13 mouse cellular contexts compared by ENCODE assay signal in the genomic region with DNA sequence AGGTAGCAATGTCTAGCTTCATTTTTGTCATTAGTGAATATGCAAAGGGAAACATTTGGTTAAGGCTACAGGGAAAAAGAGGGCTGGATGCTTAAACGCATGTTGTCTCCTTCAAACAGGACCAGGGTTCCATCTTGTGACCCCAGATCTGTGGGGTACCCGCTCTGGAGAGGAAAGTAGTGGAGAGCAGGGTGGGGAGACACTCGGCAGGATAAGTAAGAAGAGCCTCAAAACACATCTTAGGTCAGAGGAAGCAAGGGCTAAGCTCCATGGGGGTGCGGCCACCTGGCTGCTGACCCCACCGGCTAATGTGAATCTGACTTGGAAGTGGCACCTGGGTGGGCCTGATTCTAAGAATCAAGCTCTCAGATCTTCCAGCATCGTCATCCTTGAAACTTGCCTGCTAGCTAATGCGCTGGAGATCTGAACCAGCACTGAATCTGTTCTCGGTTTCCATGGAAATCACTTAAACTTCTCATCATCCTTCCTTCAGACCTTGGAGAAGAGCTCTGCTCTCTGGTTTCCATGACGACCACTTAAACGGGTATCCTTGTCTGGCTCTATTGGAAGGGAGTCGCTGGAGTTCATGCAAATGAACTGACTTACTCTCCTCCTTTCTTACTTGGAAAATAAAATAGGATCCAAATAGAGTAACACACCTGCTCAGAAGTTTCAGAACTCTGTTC. TPM values are rescaled to one million over a fixed set of nuclear protein-coding genes. Genes with fewer than 3 reads are reported as not detected.
DNase-seq lines count a peak whose midpoint lies in the region; ATAC-seq and TF ChIP-seq lines count a peak whose summit lies in the region.
"Had no signal": no experiment of that assay in that cellular context is flagged by ENCODE, and none has a peak within 500 bp of the region (broad histone marks: within the 10 kb centered on the region; RNA-seq: fewer than 3 reads in every experiment).

No protein-coding gene starts in this region.

- TF ChIP-seq CTCF in lung, embryonic 14.5 days (IDR thresholded peaks at IDR 0.05; ENCODE audit: low read depth): no peak
- TF ChIP-seq CTCF in hindbrain, postnatal 0 days (IDR thresholded peaks at IDR 0.05; ENCODE audit: low read depth): no peak

- H3K27me3 ChIP-seq in lung, embryonic 14.5 days (ENCODE audit: insufficient read depth, low read length): no peaks in the 10 kb centered on the region
- H3K27me3 ChIP-seq in hindbrain, postnatal 0 days (ENCODE audit: insufficient read depth, low read length): no peaks in the 10 kb centered on the region
- H3K27me3 ChIP-seq: limb, embryonic 15.5 days had no signal

- no peak overlapping the region for H3K9ac ChIP-seq in lung, embryonic 14.5 days
- no peak overlapping the region for H3K9ac ChIP-seq in hindbrain, postnatal 0 days (replicated peaks; ENCODE audit: low read length)
- H3K9ac ChIP-seq: limb, embryonic 15.5 days had no signal

- DNase-seq in lung, embryonic 14.5 days: peak; percentile 14
- DNase-seq in lung, postnatal 14 days: no peak
- DNase-seq in embryo, embryonic 11 days: peak; percentile 42
- DNase-seq in hindbrain, postnatal 0 days (ENCODE audit: low spot score): peak; percentile 85
- peak; percentile 67 to 89 for DNase-seq in right cerebral cortex, postnatal 10 days (ENCODE audit: low spot score in 2 of 2)
- DNase-seq in gastrocnemius, adult 18-20 months (ENCODE audit: low spot score): no peak
- DNase-seq: heart, postnatal 4 days; thymus, adult 2 months had no signal

- no peak overlapping the region for H3K27ac ChIP-seq in lung, embryonic 14.5 days (ENCODE audit: low read depth)
- peak overlapping the region; percentile 68 for H3K27ac ChIP-seq in hindbrain, postnatal 0 days
- H3K27ac ChIP-seq: limb, embryonic 15.5 days had no signal

- H3K4me2 ChIP-seq in lung, embryonic 14.5 days: no peak overlapping the region
- no peak overlapping the region for H3K4me2 ChIP-seq in hindbrain, postnatal 0 days (ENCODE audit: low read depth, low read length)
- H3K4me2 ChIP-seq: limb, embryonic 15.5 days had no signal

- WGBS in lung, embryonic 14.5 days: 48% methylated on average over 11 of the region's 11 CpGs
- WGBS in hindbrain, postnatal 0 days: 29% methylated on average over 11 of the region's 11 CpGs

- no peaks in the 10 kb centered on the region for H3K4me1 ChIP-seq in lung, embryonic 14.5 days (ENCODE audit: insufficient read depth)
- peaks cover 12% of the 10 kb centered on the region; the same call in 1 of the 2 replicates for H3K4me1 ChIP-seq in hindbrain, postnatal 0 days (ENCODE audit: insufficient read depth, low read length)

- no peaks in the 10 kb centered on the region for H3K9me3 ChIP-seq in lung, embryonic 14.5 days (ENCODE audit: low read depth, low read length)
- no peaks in the 10 kb centered on the region for H3K9me3 ChIP-seq in hindbrain, postnatal 0 days (ENCODE audit: low read length)
- H3K9me3 ChIP-seq: limb, embryonic 15.5 days had no signal

- no peaks in the 10 kb centered on the region for H3K36me3 ChIP-seq in lung, embryonic 14.5 days (ENCODE audit: insufficient read depth)
- no peaks in the 10 kb centered on the region for H3K36me3 ChIP-seq in hindbrain, postnatal 0 days (ENCODE audit: insufficient read depth, low read length)
- H3K36me3 ChIP-seq: limb, embryonic 15.5 days had no signal

- ATAC-seq in lung, embryonic 14.5 days (ENCODE audit: insufficient read depth): no peak
- peak; percentile 78 for ATAC-seq in hindbrain, postnatal 0 days
- ATAC-seq in erythroblast, adult 5-6 weeks (replicated peaks; ENCODE audit: low FRiP score, poor library complexity, severe bottlenecking): no peak

- no peak overlapping the region for H3K4me3 ChIP-seq in lung, embryonic 14.5 days (ENCODE audit: low read depth, low read length)
- no peak overlapping the region for H3K4me3 ChIP-seq in hindbrain, postnatal 0 days (ENCODE audit: low read length)
- H3K4me3 ChIP-seq: limb, embryonic 15.5 days had no signal

RNA-seq across cellular contexts. Expression of gene Wdr95, which starts 32.6 kb away (rescaled TPM):
- not detected in 2 replicates for polyA plus RNA-seq in lung, embryonic 14.5 days (2014; fragmentation: Nextera tagmentation; extraction: Ambion mirVana)
- not detected in 2 replicates for total RNA-seq in hindbrain, postnatal 0 days (2014; rRNA removed)
- polyA plus RNA-seq in hindbrain, postnatal 0 days (2015; fragmentation: Nextera tagmentation; extraction: Ambion mirVana): 0.19 and 0.24 TPM in 2 replicates
- total RNA-seq in gastrocnemius, adult 18-20 months (2021): not detected
- total RNA-seq in erythroblast, adult 5-6 weeks (2015; ENCODE audit: low replicate concordance): not detected in 2 replicates
- not detected in 2 replicates for total RNA-seq in erythroblast, adult 5-6 weeks (2017; ENCODE audit: low replicate concordance)
- total RNA-seq: granulocyte monocyte progenitor cell, adult 5-6 weeks had no signal
- polyA plus RNA-seq: large intestine, adult 2 months; small intestine, adult 2 months had no signal

Comparison
In these comparisons a context has a peak if more than half of its experiments do, and no peak if none do; other contexts are left out.
1. DNase-seq: peak in lung, embryonic 14.5 days (single experiment), embryo, embryonic 11 days (single experiment), hindbrain, postnatal 0 days (single experiment) and right cerebral cortex, postnatal 10 days (2 of 2); none in lung, postnatal 14 days (single experiment) and gastrocnemius, adult 18-20 months (single experiment).